Mouse (Mus musculus) G1E (cell line): Measurements from ENCODE around the gene Helz2. TPM values are rescaled to one million over a fixed set of nuclear protein-coding genes. Genes with fewer than 3 reads are reported as not detected.

Experiments used
- ATAC-seq: 2 replicates; pipeline ENCODE4 v1.8.0; 2016; ENCODE audit warnings: mild to moderate bottlenecking; ENCODE audit not compliant: insufficient number of reproducible peaks, poor library complexity, low FRiP score, severe bottlenecking; ENCODE audit errors: extremely low read depth
- DNase-seq: peaks from one replicate; pipeline ENCODE4 v3.0.0; 2012; ENCODE audit warnings: low spot score
- H3K27me3 ChIP-seq: 2 replicates; pipeline ENCODE4 v1.6.1; 2012; ENCODE audit warnings: mild to moderate bottlenecking, low read length, inconsistent platforms; ENCODE audit not compliant: insufficient read depth
- H3K36me3 ChIP-seq: replicated peaks from 2 replicates; pipeline ENCODE3; 2012; ENCODE audit warnings: mild to moderate bottlenecking, inconsistent platforms
- H3K4me1 ChIP-seq: 2 replicates; pipeline ENCODE4 v1.6.1; 2012; ENCODE audit warnings: low read depth, low read length, inconsistent platforms, mixed read lengths; ENCODE audit not compliant: insufficient read depth
- H3K4me3 ChIP-seq: 2 replicates; pipeline ENCODE4 v1.5.1; 2012; ENCODE audit warnings: low read depth, mild to moderate bottlenecking, inconsistent platforms, low read length, moderate library complexity, mixed read lengths
- H3K9me3 ChIP-seq: replicated peaks from 2 replicates; pipeline ENCODE4 v1.6.1; 2012; ENCODE audit warnings: inconsistent platforms
- CTCF ChIP-seq: IDR thresholded peaks from 2 replicates; pipeline ENCODE4 v1.5.1; 2012; ENCODE audit warnings: low read depth, low read length, inconsistent platforms, mixed read lengths
- GATA1 ChIP-seq: IDR thresholded peaks from 2 replicates; pipeline ENCODE4 v1.6.1; 2012; ENCODE audit warnings: borderline replicate concordance, low read length, inconsistent platforms, mixed read lengths
- GATA2 ChIP-seq: IDR thresholded peaks from 2 replicates; pipeline ENCODE4 v1.6.1; 2012; ENCODE audit warnings: low read depth, low read length, inconsistent platforms, borderline replicate concordance
- POLR2AphosphoS5 ChIP-seq: IDR thresholded peaks from 2 replicates; pipeline ENCODE4 v1.6.1; 2012; ENCODE audit warnings: low read depth, low read length, inconsistent platforms; ENCODE audit not compliant: insufficient replicate concordance
- TAL1 ChIP-seq: conservative IDR thresholded peaks from 2 replicates; pipeline ENCODE4 v1.6.1; 2012; ENCODE audit warnings: low read depth, low read length, inconsistent platforms, mixed read lengths
- polyA plus RNA-seq: library from polyadenylated mRNA; stranded (reverse); fragments of >175 nt; gene quantifications from 2 replicates; pipeline ENCODE4 v1.2.3, GENCODE M21; 2012
- total RNA-seq, 2 experiments: library from RNA; stranded (forward) in 1 of 2; stranded (reverse) in 1 of 2; fragments of 200-1000 nt in 1 of 2; fragments of >200 nt in 1 of 2; fragmentation: Nextera tagmentation in 1 of 2; gene quantifications; 2 replicates each; pipeline ENCODE4 v1.2.3; 2014 to 2017

Gene Helz2
- total and polyA plus RNA-seq, 3 experiments = 12.4 to 24.3 (median 13.4) TPM

GRCm38 (mm10) chr2:181239261-181239660, 2.6 kb downstream of the Helz2 start:
- no peak for TF ChIP-seq GATA2
- TF ChIP-seq GATA1 = no peak
- TF ChIP-seq CTCF = no peak
- TF ChIP-seq POLR2AphosphoS5 = no peak
- TF ChIP-seq TAL1 = no peak
- DNase-seq (no peak), ATAC-seq (no peak)
- Histone ChIP-seq H3K4me1 (peaks cover 47% of the 10 kb centered on the region), H3K27me3 (no peaks in the 10 kb centered on the region), H3K36me3 (peaks cover 68% of the 10 kb centered on the region), H3K9me3 (no peaks in the 10 kb centered on the region), H3K4me3 (no peak overlapping the region; the same call in 1 of the 2 replicates)

DNA sequence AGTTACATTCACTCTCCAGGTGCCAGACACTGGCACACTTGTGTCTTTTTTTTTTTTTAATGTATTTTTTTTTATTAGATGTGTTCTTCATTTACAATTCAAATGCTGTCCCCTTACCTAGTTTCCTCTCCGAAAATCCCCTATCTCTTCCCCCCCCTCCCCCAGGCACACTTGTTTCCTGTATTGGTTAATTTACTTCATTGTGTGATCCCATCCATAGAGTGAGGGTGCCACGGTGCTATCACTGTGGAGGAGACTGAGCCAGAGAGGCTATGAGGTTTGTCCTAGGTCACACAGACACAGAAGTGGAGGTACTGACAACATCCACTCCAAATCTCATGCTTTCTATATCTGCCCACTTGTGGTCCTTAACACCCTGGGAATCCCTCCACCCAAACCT, 3.0 kb downstream of the Helz2 start:
- DNase-seq (no peak), ATAC-seq (no peak)
- Histone ChIP-seq H3K27me3 (no peaks in the 10 kb centered on the region), H3K9me3 (no peaks in the 10 kb centered on the region), H3K4me3 (no peak overlapping the region; the same call in 1 of the 2 replicates), H3K4me1 (peaks cover 43% of the 10 kb centered on the region), H3K36me3 (peaks cover 72% of the 10 kb centered on the region)
- TF ChIP-seq GATA1 (no peak), POLR2AphosphoS5 (no peak), TAL1 (no peak), CTCF (no peak), GATA2 (no peak)

DNA sequence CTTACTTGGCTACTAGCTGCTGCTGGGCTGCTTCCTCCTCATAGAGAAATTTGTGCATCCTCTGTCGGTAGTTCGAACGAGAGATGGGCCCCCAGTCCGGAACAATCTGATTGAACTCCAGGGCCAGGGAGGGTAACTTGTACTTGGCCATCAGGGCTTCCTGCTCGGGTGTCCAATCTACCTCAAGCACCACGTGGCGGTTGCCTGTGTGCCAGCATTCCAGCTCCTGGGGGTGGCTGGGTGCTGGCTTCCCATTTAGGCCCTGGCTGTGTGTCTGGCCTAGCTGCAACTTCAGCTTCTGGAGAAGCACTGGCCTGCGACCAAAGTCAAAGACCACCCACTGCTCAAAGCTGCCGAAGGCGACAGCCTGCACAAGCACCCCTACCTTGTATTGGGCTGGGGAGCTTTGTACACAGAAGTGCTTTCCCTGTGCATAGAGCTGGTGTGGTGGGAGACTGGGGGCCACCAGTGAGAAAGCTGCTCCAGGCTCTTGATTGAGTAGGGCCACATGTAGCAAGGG, 3.7 kb downstream of the Helz2 start:
- ATAC-seq (no peak), DNase-seq (no peak)
- H3K4me1 ChIP-seq = peaks cover 40% of the 10 kb centered on the region
- no peaks in the 10 kb centered on the region for H3K27me3 ChIP-seq
- peaks cover 79% of the 10 kb centered on the region for H3K36me3 ChIP-seq
- H3K4me3 ChIP-seq = no peak overlapping the region
- TF ChIP-seq TAL1 = no peak
- TF ChIP-seq GATA2 = no peak
- no peak for TF ChIP-seq GATA1
- TF ChIP-seq CTCF = no peak
- no peak for TF ChIP-seq POLR2AphosphoS5
- H3K9me3 ChIP-seq = no peaks in the 10 kb centered on the region

GRCm38 (mm10) chr2:181237251-181238014, 4.4 kb downstream of the Helz2 start:
- Histone ChIP-seq H3K9me3 (no peaks in the 10 kb centered on the region), H3K4me1 (peaks cover 38% of the 10 kb centered on the region), H3K4me3 (no peak overlapping the region), H3K27me3 (no peaks in the 10 kb centered on the region), H3K36me3 (peaks cover 86% of the 10 kb centered on the region)
- no peak for DNase-seq
- no peak for TF ChIP-seq POLR2AphosphoS5
- TF ChIP-seq GATA1 = no peak
- ATAC-seq = no peak

DNA sequence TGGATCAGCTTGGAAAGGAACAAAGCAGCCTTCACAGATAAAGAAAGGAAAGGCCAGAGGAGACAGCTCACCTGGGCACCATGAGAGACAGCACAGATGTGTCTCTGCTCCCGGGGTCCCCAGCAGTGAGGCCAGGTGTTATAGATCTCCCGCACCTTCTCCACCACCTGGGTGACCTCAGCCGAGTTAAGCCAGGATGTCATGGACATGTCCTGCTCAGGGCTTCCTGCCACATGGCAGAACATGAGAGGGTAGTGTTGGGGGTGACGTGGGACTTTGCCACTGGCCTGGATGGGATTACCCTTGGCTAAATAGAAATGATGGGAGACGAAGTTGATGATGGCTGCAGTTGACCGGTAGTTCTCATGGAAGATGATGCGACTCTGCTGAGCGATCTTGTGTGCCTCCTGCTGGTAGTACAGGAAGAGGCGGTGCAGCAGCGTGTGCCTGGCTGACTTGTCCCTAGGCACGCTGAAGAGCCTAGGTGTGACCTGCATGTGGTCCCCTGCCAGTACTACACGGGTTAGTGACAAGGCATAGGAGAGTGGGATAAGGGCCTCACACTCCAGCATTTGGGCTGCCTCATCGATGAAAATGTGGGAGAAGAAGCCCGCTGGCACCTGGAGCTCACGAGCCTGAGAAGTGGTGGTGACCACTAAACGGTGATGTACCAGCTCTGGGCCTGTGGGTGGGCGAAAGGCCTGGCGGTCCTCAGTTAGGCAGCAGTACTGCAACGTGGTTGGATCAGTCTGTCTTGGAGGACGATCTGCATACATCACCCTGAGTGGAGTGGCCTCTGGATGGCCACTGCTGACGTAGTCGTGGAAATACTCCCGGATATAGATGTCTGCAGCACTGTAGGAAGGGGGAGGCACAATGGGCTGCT, 5.9 kb downstream of the Helz2 start:
- ATAC-seq = no peak
- Histone ChIP-seq H3K27me3 (no peaks in the 10 kb centered on the region), H3K4me3 (no peak overlapping the region), H3K9me3 (no peaks in the 10 kb centered on the region), H3K36me3 (peaks cover 99% of the 10 kb centered on the region), H3K4me1 (peaks cover 28% of the 10 kb centered on the region)
- DNase-seq = no peak
- TF ChIP-seq CTCF (no peak), POLR2AphosphoS5 (no peak), GATA1 (no peak), TAL1 (no peak), GATA2 (no peak)

- H3K4me1 ChIP-seq = peaks cover 15% of the 10 kb centered on the region
- H3K27me3 ChIP-seq = no peaks in the 10 kb centered on the region
- no peak overlapping the region for H3K4me3 ChIP-seq
- ATAC-seq (no peak), DNase-seq (no peak)
- H3K9me3 ChIP-seq = no peaks in the 10 kb centered on the region
- TF ChIP-seq GATA2 = no peak
- TF ChIP-seq CTCF = no peak
- no peak for TF ChIP-seq POLR2AphosphoS5
- TF ChIP-seq TAL1 = no peak
- TF ChIP-seq GATA1 = no peak
- H3K36me3 ChIP-seq = peaks cover 99% of the 10 kb centered on the region
These were observed 7.1 kb downstream of the Helz2 start for GRCm38 (mm10) chr2:181234680-181235079.
